Comparison of ENCODE assay signal across 25 mouse cellular contexts in genomic region chr13:114954516-114954915, GRCm38 (mm10). TPM values are rescaled to one million over a fixed set of nuclear protein-coding genes. Genes with fewer than 3 reads are reported as not detected.
DNase-seq lines count a peak whose midpoint lies in the region; ATAC-seq and TF ChIP-seq lines count a peak whose summit lies in the region.
"Had no signal": no experiment of that assay in that cellular context is flagged by ENCODE, and none has a peak within 500 bp of the region (broad histone marks: within the 10 kb centered on the region; RNA-seq: fewer than 3 reads in every experiment).

No protein-coding gene starts in this region.

- no peak overlapping the region for H3K9ac ChIP-seq in lung, embryonic 14.5 days
- H3K9ac ChIP-seq in kidney, embryonic 16.5 days (replicated peaks; ENCODE audit: low read length), result no peak overlapping the region
- H3K9ac ChIP-seq: embryonic facial prominence, embryonic 12.5 days had no signal

- H3K27ac ChIP-seq in lung, embryonic 14.5 days (ENCODE audit: low read depth), result no peak overlapping the region
- no peak overlapping the region for H3K27ac ChIP-seq in kidney, embryonic 16.5 days (ENCODE audit: low read length)
- H3K27ac ChIP-seq: embryonic facial prominence, embryonic 10.5 days; embryonic facial prominence, embryonic 12.5 days had no signal

- peak; percentile 31; the same call in 1 of the 2 replicates for ATAC-seq in lung, embryonic 14.5 days (ENCODE audit: insufficient read depth)
- ATAC-seq in common myeloid progenitor, adult 5-6 weeks (replicated peaks; ENCODE audit: low read depth, poor library complexity, severe bottlenecking), result peak; percentile 72
- ATAC-seq in megakaryocyte, adult 5-6 weeks (ENCODE audit: poor library complexity, severe bottlenecking), result peak; percentile 53
- no peak for ATAC-seq in kidney, embryonic 16.5 days (ENCODE audit: low FRiP score, low TSS enrichment)
- ATAC-seq: activated CD4-positive, CD25-positive, alpha-beta regulatory T cell, adult 4 months; CD4-positive, CD25-positive, alpha-beta regulatory T cell, adult 4 months; forebrain, embryonic 14.5 days; forebrain, embryonic 16.5 days; Patski had no signal

- no peak overlapping the region for H3K4me3 ChIP-seq in lung, embryonic 14.5 days (ENCODE audit: low read depth, low read length)
- no peak overlapping the region for H3K4me3 ChIP-seq in lung, adult 2 months (replicated peaks; ENCODE audit: extremely low read depth, low read depth, low read length)
- no peak overlapping the region for H3K4me3 ChIP-seq in kidney, embryonic 16.5 days (ENCODE audit: low read length)
- H3K4me3 ChIP-seq: embryonic facial prominence, embryonic 10.5 days; embryonic facial prominence, embryonic 12.5 days had no signal

- no peak for DNase-seq in lung, embryonic 14.5 days
- DNase-seq in lung, adult 2 months, result no peak
- no peak for DNase-seq in adrenal gland, adult (ENCODE audit: inconsistent age in 2 of 2, low spot score in 1 of 2)
- DNase-seq: adrenal gland, adult 2 months; adrenal gland, postnatal 10 days; adrenal gland, postnatal 25 days; B cell, adult 2 months; cerebellum, adult 11 months; cerebellum, adult 18-20 months; cerebellum, adult 8-10 months; cerebellum, adult 9-11 months; cerebellum, postnatal 14 days; cerebellum, postnatal 36 days had no signal

- H3K27me3 ChIP-seq in lung, embryonic 14.5 days (ENCODE audit: insufficient read depth, low read length), result no peaks in the 10 kb centered on the region
- no peaks in the 10 kb centered on the region for H3K27me3 ChIP-seq in kidney, embryonic 16.5 days (ENCODE audit: insufficient read depth, low read length)
- H3K27me3 ChIP-seq: CH12.LX; embryonic facial prominence, embryonic 12.5 days; Patski had no signal

- TF ChIP-seq CTCF in lung, embryonic 14.5 days (IDR thresholded peaks at IDR 0.05; ENCODE audit: low read depth), result no peak
- TF ChIP-seq CTCF in lung, adult 2 months (IDR thresholded peaks at IDR 0.05; ENCODE audit: insufficient read depth, low read length), result no peak

- TF ChIP-seq POLR2A in lung, adult 2 months (IDR thresholded peaks at IDR 0.05; ENCODE audit: borderline replicate concordance, extremely low read depth, low read depth, low read length), result no peak

- H3K9me3 ChIP-seq in lung, embryonic 14.5 days (ENCODE audit: low read depth, low read length), result no peaks in the 10 kb centered on the region
- no peaks in the 10 kb centered on the region for H3K9me3 ChIP-seq in kidney, embryonic 16.5 days (ENCODE audit: low read length)
- H3K9me3 ChIP-seq: embryonic facial prominence, embryonic 10.5 days; embryonic facial prominence, embryonic 12.5 days; G1E had no signal

- H3K36me3 ChIP-seq in lung, embryonic 14.5 days (ENCODE audit: insufficient read depth), result no peaks in the 10 kb centered on the region
- H3K36me3 ChIP-seq in kidney, embryonic 16.5 days (ENCODE audit: insufficient read depth, low read length), result no peaks in the 10 kb centered on the region
- H3K36me3 ChIP-seq: embryonic facial prominence, embryonic 10.5 days; embryonic facial prominence, embryonic 12.5 days; G1E had no signal

- no peaks in the 10 kb centered on the region for H3K4me1 ChIP-seq in lung, embryonic 14.5 days (ENCODE audit: insufficient read depth)
- H3K4me1 ChIP-seq in lung, adult 2 months (ENCODE audit: control insufficient read depth, insufficient read depth, low read length), result no peaks in the 10 kb centered on the region
- no peaks in the 10 kb centered on the region for H3K4me1 ChIP-seq in kidney, embryonic 16.5 days (ENCODE audit: insufficient read depth, low read length)
- H3K4me1 ChIP-seq: embryonic facial prominence, embryonic 10.5 days; embryonic facial prominence, embryonic 12.5 days had no signal

- no peak overlapping the region for H3K4me2 ChIP-seq in lung, embryonic 14.5 days
- no peak overlapping the region for H3K4me2 ChIP-seq in kidney, embryonic 16.5 days (replicated peaks; ENCODE audit: low read depth, low read length)
- H3K4me2 ChIP-seq: embryonic facial prominence, embryonic 12.5 days had no signal

RNA-seq across cellular contexts. Expression of gene Itga2, which starts 22.6 kb away (rescaled TPM):
- polyA plus RNA-seq in lung, embryonic 14.5 days (2014; fragmentation: Nextera tagmentation; extraction: Ambion mirVana), result 10.1 and 10.8 TPM in 2 replicates
- 2.3 and 3.5 TPM in 2 replicates for polyA plus RNA-seq in lung, adult 2 months (2012; rRNA removed)
- total RNA-seq in common myeloid progenitor, adult 5-6 weeks (2017), result 2.2 and 2.4 TPM in 2 replicates
- 1.6 and 3.5 TPM in 2 replicates for total RNA-seq in megakaryocyte, adult 5-6 weeks (2015)
- total RNA-seq in megakaryocyte, adult 5-6 weeks (2017), result 2.4 TPM in 2 replicates
- polyA plus RNA-seq in kidney, embryonic 16.5 days (2015; fragmentation: Nextera tagmentation; extraction: Ambion mirVana), result 2.2 and 2.4 TPM in 2 replicates
- total RNA-seq: CH12.LX had no signal
- polyA plus RNA-seq: G1E had no signal
